Mouse (Mus musculus) c-Kit-positive CD71-negative TER-119-negative erythroid progenitor cells, embryonic 14.5 days (primary cell): ENCODE measurements around the gene Atg2b.

ENCODE experiments used
- DNase-seq: peaks from one replicate; pipeline ENCODE4 v3.0.0-alpha.2; 2013; ENCODE audit warnings: low read depth

Gene Atg2b

GRCm38 (mm10) chr12:105597135-105597534, 87.9 kb downstream of the Atg2b start:
- DNase-seq: no peak

GRCm38 (mm10) chr12:105593471-105593870, 91.5 kb downstream of the Atg2b start:
- no peak for DNase-seq

GRCm38 (mm10) chr12:105592361-105592761, 92.7 kb downstream of the Atg2b start:
- DNase-seq: no peak

GRCm38 (mm10) chr12:105590786-105591185, 94.2 kb downstream of the Atg2b start:
- no peak for DNase-seq

- DNase-seq: no peak
Measured at GRCm38 (mm10) chr12:105587526-105587925, 97.5 kb downstream of the Atg2b start.

- DNase-seq: peak; percentile 53
Measured at GRCm38 (mm10) chr12:105584851-105585250, 100.2 kb downstream of the Atg2b start.

- DNase-seq: peak; percentile 31
Measured at GRCm38 (mm10) chr12:105583484-105583883, 101.5 kb downstream of the Atg2b start.

GRCm38 (mm10) chr12:105582486-105582885, 102.5 kb downstream of the Atg2b start:
- no peak for DNase-seq

GRCm38 (mm10) chr12:105580490-105580889, 104.5 kb downstream of the Atg2b start:
- no peak for DNase-seq

GRCm38 (mm10) chr12:105574356-105574755, 110.7 kb downstream of the Atg2b start:
- DNase-seq: no peak

- no peak for DNase-seq
Measured at GRCm38 (mm10) chr12:105572622-105573021, 112.4 kb downstream of the Atg2b start.

- DNase-seq: no peak
Measured at GRCm38 (mm10) chr12:105571867-105572266, 113.1 kb downstream of the Atg2b start.
